Comparison of ENCODE assay signal across 9 mouse cellular contexts in the genomic region with DNA sequence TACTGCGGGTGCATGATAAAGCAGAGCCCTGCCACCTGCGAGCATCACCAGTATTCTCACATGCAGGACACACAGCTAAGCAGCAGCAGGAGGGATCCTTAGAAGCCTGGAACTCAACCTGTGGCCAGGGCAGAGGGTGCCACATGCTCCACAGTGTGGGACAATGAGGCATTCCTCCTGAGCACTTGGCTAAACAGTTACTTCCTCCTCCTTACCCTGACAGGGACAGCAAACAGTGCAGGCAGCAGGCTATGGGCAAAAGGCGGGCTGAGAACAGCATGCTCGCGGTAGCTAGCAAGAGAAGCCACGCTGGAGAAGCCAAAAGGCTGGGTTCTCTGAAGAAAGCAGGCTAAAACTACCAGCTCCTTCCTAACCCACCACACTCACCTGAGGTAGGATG. TPM values are rescaled to one million over a fixed set of nuclear protein-coding genes. Genes with fewer than 3 reads are reported as not detected.
DNase-seq lines count a peak whose midpoint lies in the region; ATAC-seq and TF ChIP-seq lines count a peak whose summit lies in the region.
"Had no signal": no experiment of that assay in that cellular context is flagged by ENCODE, and none has a peak within 500 bp of the region (broad histone marks: within the 10 kb centered on the region; RNA-seq: fewer than 3 reads in every experiment).

No protein-coding gene starts in this region.

- no peaks in the 10 kb centered on the region for H3K27me3 ChIP-seq in kidney, adult 2 months (replicated peaks; ENCODE audit: control insufficient read depth, insufficient read depth, low read length)
- H3K27me3 ChIP-seq in CH12.LX (replicated peaks) = no peaks in the 10 kb centered on the region
- no peaks in the 10 kb centered on the region for H3K27me3 ChIP-seq in limb, embryonic 11.5 days (ENCODE audit: control insufficient read depth, insufficient read depth, low read length)

- peak; percentile 56; the same call in 1 of the 2 replicates for ATAC-seq in cerebellum, adult (ENCODE audit: insufficient number of reproducible peaks, low FRiP score, low TSS enrichment)
- 0 out of 2 replicates have a peak, but pooled peaks have one; percentile 41 for ATAC-seq in limb, embryonic 11.5 days (ENCODE audit: insufficient number of reproducible peaks, low FRiP score, low TSS enrichment, low read depth)
- ATAC-seq in erythroid progenitor cell, adult 5-6 weeks (replicated peaks; ENCODE audit: low FRiP score, poor library complexity, severe bottlenecking) = no peak

- no peaks in the 10 kb centered on the region for H3K36me3 ChIP-seq in kidney, adult 2 months (ENCODE audit: control insufficient read depth, insufficient read depth, low read length)
- peaks cover 31 to 75% of the 10 kb centered on the region in 2 experiments for H3K36me3 ChIP-seq in CH12.LX (replicated peaks in 1 of 2; ENCODE audit: control insufficient read depth in 1 of 2, insufficient read depth in 1 of 2, low read length in 1 of 2)
- H3K36me3 ChIP-seq in limb, embryonic 11.5 days (ENCODE audit: control insufficient read depth, insufficient read depth, low read length) = no peaks in the 10 kb centered on the region

- peaks cover 67% of the 10 kb centered on the region for H3K4me1 ChIP-seq in kidney, adult 2 months (ENCODE audit: control insufficient read depth, insufficient read depth, low read length)
- H3K4me1 ChIP-seq in CH12.LX (ENCODE audit: control insufficient read depth in 1 of 2, insufficient read depth in 2 of 2) = peaks cover 38 to 89% of the 10 kb centered on the region in 2 experiments
- H3K4me1 ChIP-seq in limb, embryonic 11.5 days (ENCODE audit: control insufficient read depth, insufficient read depth, low read length) = peaks cover 13% of the 10 kb centered on the region

- intact Hi-C loops in left cerebral cortex, postnatal 4 days (cut with DNase I) = no loop called here

- H3K4me2 ChIP-seq in CH12.LX (ENCODE audit: insufficient read depth, low read depth, poor library complexity, severe bottlenecking) = no peak overlapping the region
- H3K4me2 ChIP-seq in limb, embryonic 11.5 days (ENCODE audit: low read depth, severe bottlenecking) = no peak overlapping the region

- TF ChIP-seq POLR2A in kidney, adult 2 months (IDR thresholded peaks at IDR 0.05; ENCODE audit: low read depth, low read length) = no peak
- no peak for TF ChIP-seq POLR2A in CH12.LX (IDR thresholded peaks at IDR 0.05; ENCODE audit: low read depth, low read length)

- H3K79me2 ChIP-seq in CH12.LX (replicated peaks; ENCODE audit: control insufficient read depth, extremely low read depth, insufficient read depth, poor library complexity, severe bottlenecking) = peaks cover 99% of the 10 kb centered on the region

- no peak for TF ChIP-seq EP300 in CH12.LX (IDR thresholded peaks at IDR 0.05; ENCODE audit: low read length)

- H3K27ac ChIP-seq in kidney, adult 2 months (ENCODE audit: insufficient read depth, low read depth, low read length) = peak overlapping the region; percentile 2
- peak overlapping the region; percentile 38 for H3K27ac ChIP-seq in CH12.LX (ENCODE audit: insufficient read depth, low read depth)
- peak overlapping the region; percentile 53 for H3K27ac ChIP-seq in limb, embryonic 11.5 days (replicated peaks; ENCODE audit: low read depth, low read length)

- no peak for DNase-seq in cerebellum, postnatal 10 days
- peak; percentile 60 for DNase-seq in kidney, adult 2 months
- no peak for DNase-seq in kidney, postnatal 14 days
- DNase-seq in CH12.LX (ENCODE audit: extremely low read depth) = no peak
- DNase-seq in limb, embryonic 11.5 days (ENCODE audit: low spot score) = no peak
- no peak for DNase-seq in left cerebral cortex, postnatal 4 days
- DNase-seq: adrenal gland, adult 8-10 months had no signal

- H3K4me3 ChIP-seq in kidney, adult 2 months (ENCODE audit: insufficient read depth, low read depth, low read length) = no peak overlapping the region
- H3K4me3 ChIP-seq in CH12.LX (replicated peaks in 1 of 3; ENCODE audit: low read depth in 2 of 3, low read length in 2 of 3, poor library complexity in 1 of 3) = no peak overlapping the region
- H3K4me3 ChIP-seq in limb, embryonic 11.5 days (ENCODE audit: low read depth, low read length) = no peak overlapping the region

- dilution Hi-C loops in CH12.LX (cut with MboI; ENCODE audit: extremely low pct_ligation_motif_present, extremely low pct_unique_long_range_greater_than_20kb, low sequenced_read_pairs) = no loop called here

- WGBS in kidney, adult 2 months = 13% methylated on average over 6 of the region's 6 CpGs
- WGBS in limb, embryonic 11.5 days = 27% methylated on average over 6 of the region's 6 CpGs

- no peaks in the 10 kb centered on the region for H3K9me3 ChIP-seq in CH12.LX (replicated peaks; ENCODE audit: low read length)
- H3K9me3 ChIP-seq in limb, embryonic 11.5 days (ENCODE audit: control insufficient read depth, low read length) = no peaks in the 10 kb centered on the region

- TF ChIP-seq CTCF in kidney, adult 2 months (conservative IDR thresholded peaks at IDR 0.05; ENCODE audit: insufficient read depth, insufficient read length, low read depth, low read length) = no peak
- TF ChIP-seq CTCF in CH12.LX (conservative IDR thresholded peaks at IDR 0.05 in 1 of 2, IDR thresholded peaks at IDR 0.05 in 1 of 2; ENCODE audit: low read depth in 2 of 2, low read length in 2 of 2) = no peak

- H3K9ac ChIP-seq in CH12.LX (ENCODE audit: insufficient read depth, low read depth) = no peak overlapping the region
- H3K9ac ChIP-seq in limb, embryonic 11.5 days (ENCODE audit: low read length) = no peak overlapping the region

- in situ Hi-C loops in CH12.LX (cut with MboI; ENCODE audit: low pct_ligation_motif_present, low pct_unique_long_range_greater_than_20kb, low sequenced_read_pairs) = no loop called here

- TF ChIP-seq RAD21 in CH12.LX (IDR thresholded peaks at IDR 0.05; ENCODE audit: low read depth, low read length) = no peak

TF ChIP-seq in CH12.LX, 34 proteins besides CTCF, POLR2A, EP300 and RAD21:
- TF ChIP-seq ZC3H11A (IDR thresholded peaks at IDR 0.05; ENCODE audit: low read depth, low read length) (no peak), MAZ (IDR thresholded peaks at IDR 0.05; ENCODE audit: low read depth, low read length) (no peak), GABPA (IDR thresholded peaks at IDR 0.05; ENCODE audit: insufficient replicate concordance, low read depth, low read length) (no peak), NELFE (IDR thresholded peaks at IDR 0.05; ENCODE audit: low read depth, low read length) (no peak), CHD2 (IDR thresholded peaks at IDR 0.05; ENCODE audit: low read length) (no peak), MEF2A (IDR thresholded peaks at IDR 0.05; ENCODE audit: borderline replicate concordance, low read depth, low read length) (no peak)

RNA-seq across cellular contexts. Expression of gene Myh9, which starts 14.2 kb away (rescaled TPM):
- polyA plus RNA-seq in kidney, adult 2 months (2012; rRNA removed) = 57.7 and 64.1 TPM in 2 replicates
- total RNA-seq in CH12.LX (2012; rRNA removed) (128 and 146 TPM in 2 replicates), CH12.LX (2014; rRNA removed) (43.8 and 46.4 TPM in 2 replicates)
- polyA plus RNA-seq in CH12.LX (2012; ENCODE audit: insufficient read length, low read depth) = 165 and 178 TPM in 2 replicates
- 33.2 and 38.1 TPM in 2 replicates for polyA plus RNA-seq in limb, embryonic 11.5 days (2014; fragmentation: Nextera tagmentation; extraction: Ambion mirVana)
- 104 and 105 TPM in 2 replicates for total RNA-seq in erythroid progenitor cell, adult 5-6 weeks (2015; ENCODE audit: low replicate concordance)
- total RNA-seq in erythroid progenitor cell, adult 5-6 weeks (2017; ENCODE audit: low replicate concordance) = 198 and 213 TPM in 2 replicates
- 10 to 100 TPM; 59.5 to 63.4 TPM for total RNA-seq in left cerebral cortex, postnatal 4 days (2021)

Comparison
In these comparisons a context has a peak if more than half of its experiments do, and no peak if none do; other contexts are left out.
1. H3K27ac ChIP-seq: peak in every context shown above with its lines; median percentile 53 in limb, embryonic 11.5 days; 38 in CH12.LX; 2 in kidney, adult 2 months.